Mouse (Mus musculus) embryo, embryonic 10.5 days (tissue): ENCODE measurements at regions not wholly inside any gene's neighbourhood (a gene's known extent, or its start where the extent isn't known, plus 50 kb on each side); places are given as distances from the start of the nearest gene placed in this dataset.
A peak's percentile ranks its signal among the peaks of the same experiment; 100 is the strongest.

Experiments
- DNase-seq: peaks from one replicate; pipeline ENCODE4 v3.0.0-alpha.2; 2015; ENCODE audit warnings: low spot score

GRCm38 (mm10) chr9:43387397-43387796 is 76.7 kb downstream of the Trim29 start:
- DNase-seq: no peak

GRCm38 (mm10) chr9:43389491-43390083 is 78.9 kb downstream of the Trim29 start:
- DNase-seq: no peak

- no peak for DNase-seq
Observed at GRCm38 (mm10) chr9:43392467-43393064, 81.9 kb downstream of the Trim29 start.

GRCm38 (mm10) chr9:43394204-43394603 is 83.6 kb downstream of the Trim29 start:
- peak; percentile 18 for DNase-seq

- DNase-seq: no peak
Observed at GRCm38 (mm10) chr9:43395209-43395608, 84.6 kb downstream of the Trim29 start.

GRCm38 (mm10) chr9:43396566-43396965 is 85.9 kb downstream of the Trim29 start:
- no peak for DNase-seq

GRCm38 (mm10) chr9:43408493-43408892 is 97.8 kb downstream of the Trim29 start:
- no peak for DNase-seq

- DNase-seq: no peak
Observed at GRCm38 (mm10) chr9:43412473-43412872, 101.8 kb downstream of the Trim29 start.

GRCm38 (mm10) chr9:43419993-43420715 is 109.5 kb downstream of the Trim29 start:
- DNase-seq: peak; percentile 57

- DNase-seq: no peak
Observed at GRCm38 (mm10) chr9:43427007-43427406, 116.4 kb downstream of the Trim29 start.

- no peak for DNase-seq
Observed at GRCm38 (mm10) chr9:43433953-43434352, 123.3 kb downstream of the Trim29 start.

GRCm38 (mm10) chr9:43438476-43438875 is 127.8 kb downstream of the Trim29 start:
- DNase-seq: no peak

GRCm38 (mm10) chr9:43440959-43441510 is 130.4 kb downstream of the Trim29 start:
- DNase-seq: no peak

GRCm38 (mm10) chr9:43445491-43445890 is 134.8 kb downstream of the Trim29 start:
- DNase-seq: no peak

- DNase-seq: no peak
Observed at GRCm38 (mm10) chr9:43447372-43447771, 136.7 kb downstream of the Trim29 start.

GRCm38 (mm10) chr9:43448981-43449380 is 138.3 kb downstream of the Trim29 start:
- no peak for DNase-seq

- DNase-seq: no peak
Observed at GRCm38 (mm10) chr9:43453953-43454582, 143.4 kb downstream of the Trim29 start.

GRCm38 (mm10) chr9:43457736-43458135 is 147.1 kb downstream of the Trim29 start:
- no peak for DNase-seq

- no peak for DNase-seq
Observed at GRCm38 (mm10) chr9:43461131-43461530, 150.5 kb downstream of the Trim29 start.

GRCm38 (mm10) chr9:43463445-43464090 is 152.9 kb downstream of the Trim29 start:
- no peak for DNase-seq

- no peak for DNase-seq
Observed at GRCm38 (mm10) chr9:43465129-43465528, 154.5 kb downstream of the Trim29 start.

GRCm38 (mm10) chr9:43465731-43466330 is 155.2 kb downstream of the Trim29 start:
- DNase-seq: no peak
